Mouse (Mus musculus): ENCODE measurements around the gene Gm6337. TPM values are rescaled to one million over a fixed set of nuclear protein-coding genes. Genes with fewer than 3 reads are reported as not detected.
"Not testable (repeated sequence)": the region's sequence is repeated elsewhere in the genome, so short reads cannot be mapped to it uniquely, and the experiment has no call there.

Gene Gm6337
- 0.20 TPM in 1 of 2 replicates, not detected in the other for polyA plus RNA-seq (2014; fragmentation: Nextera tagmentation; extraction: Ambion mirVana)

- not testable (repeated sequence) for H3K4me2 ChIP-seq; H3K27me3 ChIP-seq (ENCODE audit: control insufficient read depth, insufficient read depth, low read length); H3K9me3 ChIP-seq (replicated peaks; ENCODE audit: control insufficient read depth, low read length); H3K27ac ChIP-seq (ENCODE audit: low read depth, low read length); H3K4me1 ChIP-seq (ENCODE audit: control insufficient read depth, insufficient read depth, low read length); H3K36me3 ChIP-seq (ENCODE audit: control insufficient read depth, insufficient read depth, low read length); H3K9ac ChIP-seq (ENCODE audit: low read depth, low read length); ATAC-seq (replicated peaks; ENCODE audit: insufficient number of reproducible peaks, low FRiP score, low TSS enrichment); H3K4me3 ChIP-seq (ENCODE audit: low read depth, low read length)
- WGBS (ENCODE audit: insufficient replicate concordance): 79% methylated on average over 2 of the region's 4 CpGs
Observed at GRCm38 (mm10) chr14:6058167-6058566, at the start of gene Gm6337. Gene Gm6337, minus strand, starts transcription at chr14:6058267.

- Histone ChIP-seq H3K4me2 (peak overlapping the region; percentile 51), H3K4me3 (ENCODE audit: low read depth, low read length) (peak overlapping the region; percentile 36; the same call in 1 of the 2 replicates)
- H3K4me1 ChIP-seq (ENCODE audit: control insufficient read depth, insufficient read depth, low read length); H3K36me3 ChIP-seq (ENCODE audit: control insufficient read depth, insufficient read depth, low read length); ATAC-seq (replicated peaks; ENCODE audit: insufficient number of reproducible peaks, low FRiP score, low TSS enrichment); H3K27ac ChIP-seq (ENCODE audit: low read depth, low read length); H3K9me3 ChIP-seq (replicated peaks; ENCODE audit: control insufficient read depth, low read length); H3K27me3 ChIP-seq (ENCODE audit: control insufficient read depth, insufficient read depth, low read length); H3K9ac ChIP-seq (ENCODE audit: low read depth, low read length): not testable (repeated sequence)
- 12% methylated on average over 8 of the region's 9 CpGs for WGBS (ENCODE audit: insufficient replicate concordance)
Observed at GRCm38 (mm10) chr14:6107500-6107899, 49.4 kb upstream of the Gm6337 start.

GRCm38 (mm10) chr14:6093842-6094241 is 35.8 kb upstream of the Gm6337 start, which contains the start of gene Gm8206:
Gene Gm8206, minus strand, starts transcription at chr14:6093942.
- H3K4me3 ChIP-seq (ENCODE audit: low read depth, low read length); H3K27me3 ChIP-seq (ENCODE audit: control insufficient read depth, insufficient read depth, low read length); H3K9me3 ChIP-seq (replicated peaks; ENCODE audit: control insufficient read depth, low read length); H3K36me3 ChIP-seq (ENCODE audit: control insufficient read depth, insufficient read depth, low read length); H3K4me1 ChIP-seq (ENCODE audit: control insufficient read depth, insufficient read depth, low read length); H3K4me2 ChIP-seq; H3K9ac ChIP-seq (ENCODE audit: low read depth, low read length); H3K27ac ChIP-seq (ENCODE audit: low read depth, low read length); ATAC-seq (replicated peaks; ENCODE audit: insufficient number of reproducible peaks, low FRiP score, low TSS enrichment): not testable (repeated sequence)
- WGBS (ENCODE audit: insufficient replicate concordance): 79% methylated on average over 2 of the region's 3 CpGs

Other genes starting within 250 kb of the Gm6337 start
- not detected in 2 replicates for gene Gm3424, start 227.9 kb downstream of the Gm6337 start, polyA plus RNA-seq (2014; fragmentation: Nextera tagmentation; extraction: Ambion mirVana)
- gene Gm8237, start 177.9 kb downstream of the Gm6337 start, polyA plus RNA-seq (2014; fragmentation: Nextera tagmentation; extraction: Ambion mirVana): not detected in 2 replicates
- gene Gm3248, start 96.5 kb downstream of the Gm6337 start, polyA plus RNA-seq (2014; fragmentation: Nextera tagmentation; extraction: Ambion mirVana): 0.73 and 1.2 TPM in 2 replicates
- gene Gm3453, start 79.1 kb downstream of the Gm6337 start, polyA plus RNA-seq (2014; fragmentation: Nextera tagmentation; extraction: Ambion mirVana): not detected in 2 replicates
- gene Gm8206, start 35.7 kb upstream of the Gm6337 start, polyA plus RNA-seq (2014; fragmentation: Nextera tagmentation; extraction: Ambion mirVana): 1.2 and 2.2 TPM in 2 replicates
- gene Gm3468, start 50.4 kb upstream of the Gm6337 start, polyA plus RNA-seq (2014; fragmentation: Nextera tagmentation; extraction: Ambion mirVana): 3.2 and 3.6 TPM in 2 replicates
- gene Gm3476, start 67.5 kb upstream of the Gm6337 start, polyA plus RNA-seq (2014; fragmentation: Nextera tagmentation; extraction: Ambion mirVana): not detected in 2 replicates
- gene Gm21560, start 161.0 kb upstream of the Gm6337 start, polyA plus RNA-seq (2014; fragmentation: Nextera tagmentation; extraction: Ambion mirVana): not detected in 2 replicates
- gene Gm3411, start 229.0 kb upstream of the Gm6337 start, polyA plus RNA-seq (2014; fragmentation: Nextera tagmentation; extraction: Ambion mirVana): 4.3 and 4.4 TPM in 2 replicates
- gene Gm21103, start 246.6 kb upstream of the Gm6337 start, polyA plus RNA-seq (2014; fragmentation: Nextera tagmentation; extraction: Ambion mirVana): 0.50 TPM in 1 of 2 replicates, not detected in the other